Mouse (Mus musculus): ENCODE data around the gene Rnasel. TPM values are rescaled to one million over a fixed set of nuclear protein-coding genes. Genes with fewer than 3 reads are reported as not detected.

Gene Rnasel
- polyA plus RNA-seq, 1 experiment from 2014 or later, result 11.1 TPM

- no peak overlapping the region for H3K4me3 ChIP-seq (ENCODE audit: low read depth, low read length)
- no peak for ATAC-seq (ENCODE audit: insufficient number of reproducible peaks, insufficient read depth, low FRiP score, low read depth)
- H3K36me3 ChIP-seq (ENCODE audit: control insufficient read depth, insufficient read depth, low read length), result no peaks in the 10 kb centered on the region
- H3K4me1 ChIP-seq (ENCODE audit: control insufficient read depth, insufficient read depth, low read length), result peaks cover 8% of the 10 kb centered on the region; the same call in 1 of the 2 replicates
- no peak overlapping the region for H3K9ac ChIP-seq (replicated peaks; ENCODE audit: low read depth, low read length)
- H3K27me3 ChIP-seq (ENCODE audit: control insufficient read depth, insufficient read depth, low read length), result no peaks in the 10 kb centered on the region
- no peaks in the 10 kb centered on the region for H3K9me3 ChIP-seq (ENCODE audit: control insufficient read depth, low read depth, low read length)
- H3K27ac ChIP-seq (ENCODE audit: low read length), result no peak overlapping the region
- no peak overlapping the region for H3K4me2 ChIP-seq (replicated peaks; ENCODE audit: low read depth, low read length)
- 87% methylated on average over 5 of the region's 5 CpGs for WGBS
Measured at GRCm38 (mm10) chr1:153708626-153709025, 40.6 kb upstream of the Rnasel start.

- Histone ChIP-seq H3K27ac (ENCODE audit: low read length) (no peak overlapping the region), H3K4me2 (replicated peaks; ENCODE audit: low read depth, low read length) (no peak overlapping the region), H3K9me3 (ENCODE audit: control insufficient read depth, low read depth, low read length) (no peaks in the 10 kb centered on the region), H3K27me3 (ENCODE audit: control insufficient read depth, insufficient read depth, low read length) (no peaks in the 10 kb centered on the region), H3K4me3 (ENCODE audit: low read depth, low read length) (no peak overlapping the region), H3K36me3 (ENCODE audit: control insufficient read depth, insufficient read depth, low read length) (no peaks in the 10 kb centered on the region), H3K4me1 (ENCODE audit: control insufficient read depth, insufficient read depth, low read length) (peaks cover under 1% of the 10 kb centered on the region; the same call in 1 of the 2 replicates), H3K9ac (replicated peaks; ENCODE audit: low read depth, low read length) (no peak overlapping the region)
- WGBS, result 33% methylated on average over 5 of the region's 5 CpGs
- ATAC-seq (ENCODE audit: insufficient number of reproducible peaks, insufficient read depth, low FRiP score, low read depth), result no peak
Measured at GRCm38 (mm10) chr1:153709451-153709850, 39.8 kb upstream of the Rnasel start.

GRCm38 (mm10) chr1:153711544-153712262, 37.5 kb upstream of the Rnasel start:
- Histone ChIP-seq H3K4me2 (replicated peaks; ENCODE audit: low read depth, low read length) (no peak overlapping the region), H3K27ac (ENCODE audit: low read length) (no peak overlapping the region), H3K9ac (replicated peaks; ENCODE audit: low read depth, low read length) (no peak overlapping the region), H3K36me3 (ENCODE audit: control insufficient read depth, insufficient read depth, low read length) (no peaks in the 10 kb centered on the region), H3K27me3 (ENCODE audit: control insufficient read depth, insufficient read depth, low read length) (no peaks in the 10 kb centered on the region), H3K4me1 (ENCODE audit: control insufficient read depth, insufficient read depth, low read length) (no peaks in the 10 kb centered on the region), H3K9me3 (ENCODE audit: control insufficient read depth, low read depth, low read length) (no peaks in the 10 kb centered on the region), H3K4me3 (ENCODE audit: low read depth, low read length) (no peak overlapping the region)
- ATAC-seq (ENCODE audit: insufficient number of reproducible peaks, insufficient read depth, low FRiP score, low read depth), result peak; percentile 37; the same call in 1 of the 2 replicates
- 47% methylated on average over 3 of the region's 3 CpGs for WGBS

GRCm38 (mm10) chr1:153712633-153713032, 36.6 kb upstream of the Rnasel start:
- no peak for ATAC-seq (ENCODE audit: insufficient number of reproducible peaks, insufficient read depth, low FRiP score, low read depth)
- H3K4me3 ChIP-seq (ENCODE audit: low read depth, low read length), result no peak overlapping the region
- H3K27me3 ChIP-seq (ENCODE audit: control insufficient read depth, insufficient read depth, low read length), result no peaks in the 10 kb centered on the region
- no peaks in the 10 kb centered on the region for H3K36me3 ChIP-seq (ENCODE audit: control insufficient read depth, insufficient read depth, low read length)
- no peaks in the 10 kb centered on the region for H3K9me3 ChIP-seq (ENCODE audit: control insufficient read depth, low read depth, low read length)
- WGBS, result 96% methylated on average over 2 of the region's 2 CpGs
- no peak overlapping the region for H3K4me2 ChIP-seq (replicated peaks; ENCODE audit: low read depth, low read length)
- no peaks in the 10 kb centered on the region for H3K4me1 ChIP-seq (ENCODE audit: control insufficient read depth, insufficient read depth, low read length)
- no peak overlapping the region for H3K27ac ChIP-seq (ENCODE audit: low read length)
- no peak overlapping the region for H3K9ac ChIP-seq (replicated peaks; ENCODE audit: low read depth, low read length)

GRCm38 (mm10) chr1:153717990-153718389, 31.2 kb upstream of the Rnasel start:
- ATAC-seq (ENCODE audit: insufficient number of reproducible peaks, insufficient read depth, low FRiP score, low read depth), result no peak
- H3K27me3 ChIP-seq (ENCODE audit: control insufficient read depth, insufficient read depth, low read length), result no peaks in the 10 kb centered on the region
- no peak overlapping the region for H3K9ac ChIP-seq (replicated peaks; ENCODE audit: low read depth, low read length)
- no peak overlapping the region for H3K4me2 ChIP-seq (replicated peaks; ENCODE audit: low read depth, low read length)
- H3K27ac ChIP-seq (ENCODE audit: low read length), result no peak overlapping the region
- no peaks in the 10 kb centered on the region for H3K36me3 ChIP-seq (ENCODE audit: control insufficient read depth, insufficient read depth, low read length)
- no peaks in the 10 kb centered on the region for H3K9me3 ChIP-seq (ENCODE audit: control insufficient read depth, low read depth, low read length)
- H3K4me3 ChIP-seq (ENCODE audit: low read depth, low read length), result no peak overlapping the region
- WGBS, result 86% methylated on average over 1 of the region's 1 CpGs
- no peaks in the 10 kb centered on the region for H3K4me1 ChIP-seq (ENCODE audit: control insufficient read depth, insufficient read depth, low read length)

- 79% methylated on average over 7 of the region's 7 CpGs for WGBS
- H3K4me1 ChIP-seq (ENCODE audit: control insufficient read depth, insufficient read depth, low read length), result no peaks in the 10 kb centered on the region
- H3K36me3 ChIP-seq (ENCODE audit: control insufficient read depth, insufficient read depth, low read length), result no peaks in the 10 kb centered on the region
- H3K27me3 ChIP-seq (ENCODE audit: control insufficient read depth, insufficient read depth, low read length), result no peaks in the 10 kb centered on the region
- ATAC-seq (ENCODE audit: insufficient number of reproducible peaks, insufficient read depth, low FRiP score, low read depth), result no peak
- no peaks in the 10 kb centered on the region for H3K9me3 ChIP-seq (ENCODE audit: control insufficient read depth, low read depth, low read length)
- no peak overlapping the region for H3K27ac ChIP-seq (ENCODE audit: low read length)
- H3K9ac ChIP-seq (replicated peaks; ENCODE audit: low read depth, low read length), result no peak overlapping the region
- H3K4me2 ChIP-seq (replicated peaks; ENCODE audit: low read depth, low read length), result no peak overlapping the region
- no peak overlapping the region for H3K4me3 ChIP-seq (ENCODE audit: low read depth, low read length)
Measured at GRCm38 (mm10) chr1:153720935-153721334, 28.3 kb upstream of the Rnasel start.

GRCm38 (mm10) chr1:153721565-153722310, 27.5 kb upstream of the Rnasel start:
- WGBS, result 88% methylated on average over 9 of the region's 9 CpGs
- Histone ChIP-seq H3K9me3 (ENCODE audit: control insufficient read depth, low read depth, low read length) (no peaks in the 10 kb centered on the region), H3K36me3 (ENCODE audit: control insufficient read depth, insufficient read depth, low read length) (no peaks in the 10 kb centered on the region), H3K27ac (ENCODE audit: low read length) (no peak overlapping the region), H3K9ac (replicated peaks; ENCODE audit: low read depth, low read length) (no peak overlapping the region), H3K27me3 (ENCODE audit: control insufficient read depth, insufficient read depth, low read length) (no peaks in the 10 kb centered on the region), H3K4me3 (ENCODE audit: low read depth, low read length) (no peak overlapping the region), H3K4me2 (replicated peaks; ENCODE audit: low read depth, low read length) (no peak overlapping the region), H3K4me1 (ENCODE audit: control insufficient read depth, insufficient read depth, low read length) (no peaks in the 10 kb centered on the region)
- no peak for ATAC-seq (ENCODE audit: insufficient number of reproducible peaks, insufficient read depth, low FRiP score, low read depth)

- H3K9me3 ChIP-seq (ENCODE audit: control insufficient read depth, low read depth, low read length), result no peaks in the 10 kb centered on the region
- no peaks in the 10 kb centered on the region for H3K36me3 ChIP-seq (ENCODE audit: control insufficient read depth, insufficient read depth, low read length)
- 73% methylated on average over 9 of the region's 9 CpGs for WGBS
- no peaks in the 10 kb centered on the region for H3K4me1 ChIP-seq (ENCODE audit: control insufficient read depth, insufficient read depth, low read length)
- no peak overlapping the region for H3K4me3 ChIP-seq (ENCODE audit: low read depth, low read length)
- no peaks in the 10 kb centered on the region for H3K27me3 ChIP-seq (ENCODE audit: control insufficient read depth, insufficient read depth, low read length)
- no peak overlapping the region for H3K4me2 ChIP-seq (replicated peaks; ENCODE audit: low read depth, low read length)
- H3K27ac ChIP-seq (ENCODE audit: low read length), result no peak overlapping the region
- no peak overlapping the region for H3K9ac ChIP-seq (replicated peaks; ENCODE audit: low read depth, low read length)
- ATAC-seq (ENCODE audit: insufficient number of reproducible peaks, insufficient read depth, low FRiP score, low read depth), result no peak
Measured at GRCm38 (mm10) chr1:153723426-153723825, 25.8 kb upstream of the Rnasel start.

All from stomach, embryonic 14.5 days (tissue).